Mouse (Mus musculus) liver, embryonic 16.5 days (tissue): ENCODE data around the gene Pcsk6. TPM values are rescaled to one million over a fixed set of nuclear protein-coding genes. Genes with fewer than 3 reads are reported as not detected.

Experiments
- ATAC-seq: fragments of 200-750 bp; cut with Nextera tagmentation; 2 replicates; pipeline ENCODE4 v1.8.0; 2017; ENCODE audit warnings: low read depth, mild to moderate bottlenecking, moderate number of reproducible peaks, moderate library complexity
- H3K27ac ChIP-seq: fragments of 300-500 bp; sonication (generic); 2 replicates; pipeline ENCODE4 v1.5.1; 2014; ENCODE audit warnings: mild to moderate bottlenecking, low read length
- H3K27me3 ChIP-seq: fragments of 300-500 bp; sonication (generic); 2 replicates; pipeline ENCODE4 v1.6.1; 2014; ENCODE audit warnings: low read depth, low read length, mixed read lengths; ENCODE audit not compliant: control insufficient read depth, insufficient read depth
- H3K36me3 ChIP-seq: fragments of 300-500 bp; sonication (generic); 2 replicates; pipeline ENCODE4 v1.6.1; 2014; ENCODE audit warnings: mild to moderate bottlenecking; ENCODE audit not compliant: control insufficient read depth, insufficient read depth
- H3K4me1 ChIP-seq: fragments of 300-500 bp; sonication (generic); 2 replicates; pipeline ENCODE4 v1.6.1; 2014; ENCODE audit warnings: low read depth, low read length, mixed read lengths; ENCODE audit not compliant: control insufficient read depth
- H3K4me2 ChIP-seq: fragments of 300-500 bp; sonication (generic); 2 replicates; pipeline ENCODE4 v1.6.1; 2014; ENCODE audit warnings: low read depth, low read length, mixed read lengths
- H3K4me3 ChIP-seq: fragments of 300-500 bp; sonication (generic); 2 replicates; pipeline ENCODE4 v1.5.1; 2014; ENCODE audit warnings: low read depth, mild to moderate bottlenecking, low read length
- H3K9ac ChIP-seq: fragments of 300-500 bp; sonication (generic); 2 replicates; pipeline ENCODE4 v1.6.1; 2014; ENCODE audit warnings: low read depth, low read length
- H3K9me3 ChIP-seq: fragments of 300-500 bp; sonication (generic); replicated peaks from 2 replicates; pipeline ENCODE4 v1.6.1; 2016; ENCODE audit warnings: low read length; ENCODE audit not compliant: control insufficient read depth
- WGBS: fragments of 180-500 bp; shearing (Covaris S2); extraction: QIAGEN DNeasy Blood & Tissue Kit; methylation state at CpG from one replicate; pipeline ENCODE4 v1.1.7; 2014; ENCODE audit not compliant: insufficient replicate concordance; 5-methylcytosine and 5-hydroxymethylcytosine counted together
- polyA plus RNA-seq: library from polyadenylated mRNA; unstranded; fragments of >200 nt; fragmentation: Nextera tagmentation; extraction: Ambion mirVana; gene quantifications from 2 replicates; pipeline ENCODE4 v1.2.1, GENCODE M21; 2015

Gene Pcsk6
- polyA plus RNA-seq, 1 experiment from 2014 or later: 1.5 TPM

DNA sequence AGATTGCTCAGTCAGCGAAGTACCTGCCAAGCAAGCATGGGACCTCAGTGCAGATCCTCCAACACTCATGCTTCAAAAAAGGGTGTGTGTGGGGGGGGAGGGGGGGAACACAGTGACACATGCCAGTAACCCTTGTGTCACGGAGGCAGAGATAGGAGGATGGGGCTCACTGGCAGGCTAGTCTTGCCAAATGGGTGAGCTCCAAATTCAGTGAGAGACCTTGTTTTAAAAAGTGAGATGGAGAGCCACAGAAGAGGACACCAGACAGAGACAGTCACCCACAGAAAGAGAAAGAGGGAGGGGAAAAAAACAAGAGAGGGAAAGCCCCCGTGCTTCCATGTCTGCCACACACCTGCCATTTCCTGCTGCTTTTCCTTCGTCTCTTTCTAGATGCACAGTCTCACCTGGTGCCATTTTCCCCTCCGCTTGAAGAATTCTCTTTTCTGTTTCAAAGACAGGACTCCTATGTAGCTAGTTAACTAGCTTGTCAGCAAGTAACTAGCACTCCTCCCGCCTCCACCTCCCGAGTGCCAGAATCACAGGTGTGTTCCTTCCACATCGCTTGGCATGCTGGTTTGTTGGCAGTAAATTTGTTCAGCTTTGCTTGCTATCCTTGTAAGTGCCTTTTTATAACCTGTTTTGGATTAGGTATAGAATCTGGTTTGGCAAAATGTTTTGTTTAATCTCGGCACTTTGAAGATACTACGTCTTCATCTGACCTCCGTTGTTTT is 146.8 kb downstream of the Pcsk6 start:
- ATAC-seq: no peak
- no peak overlapping the region for H3K4me2 ChIP-seq
- WGBS: 66% methylated on average over 11 of the region's 11 CpGs
- H3K36me3 ChIP-seq: no peaks in the 10 kb centered on the region
- no peaks in the 10 kb centered on the region for H3K9me3 ChIP-seq
- H3K27ac ChIP-seq: no peak overlapping the region
- no peak overlapping the region for H3K4me3 ChIP-seq
- H3K9ac ChIP-seq: no peak overlapping the region
- no peaks in the 10 kb centered on the region for H3K4me1 ChIP-seq
- no peaks in the 10 kb centered on the region for H3K27me3 ChIP-seq

DNA sequence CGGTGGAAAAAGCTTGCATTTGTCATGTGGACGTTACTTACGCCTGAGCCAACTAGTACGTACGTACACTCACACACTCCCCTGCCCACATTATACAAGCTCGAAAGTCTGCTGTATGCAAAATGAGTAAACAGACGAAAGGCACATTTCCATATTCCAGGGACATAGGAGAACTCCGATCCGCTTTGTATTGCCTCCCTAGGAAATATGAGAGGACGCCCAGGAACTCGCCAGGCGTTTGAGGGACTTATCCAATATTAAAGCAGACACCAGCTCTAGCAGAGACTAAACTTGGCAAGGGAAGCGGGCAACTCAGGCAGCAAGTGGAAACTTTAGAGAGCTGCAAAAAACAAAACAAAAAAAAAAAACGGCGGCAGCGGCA is 147.3 kb downstream of the Pcsk6 start:
- Histone ChIP-seq H3K27ac (no peak overlapping the region), H3K27me3 (no peaks in the 10 kb centered on the region), H3K9ac (no peak overlapping the region), H3K9me3 (no peaks in the 10 kb centered on the region), H3K4me1 (no peaks in the 10 kb centered on the region), H3K36me3 (no peaks in the 10 kb centered on the region), H3K4me2 (no peak overlapping the region), H3K4me3 (no peak overlapping the region)
- 74% methylated on average over 16 of the region's 16 CpGs for WGBS
- no peak for ATAC-seq

DNA sequence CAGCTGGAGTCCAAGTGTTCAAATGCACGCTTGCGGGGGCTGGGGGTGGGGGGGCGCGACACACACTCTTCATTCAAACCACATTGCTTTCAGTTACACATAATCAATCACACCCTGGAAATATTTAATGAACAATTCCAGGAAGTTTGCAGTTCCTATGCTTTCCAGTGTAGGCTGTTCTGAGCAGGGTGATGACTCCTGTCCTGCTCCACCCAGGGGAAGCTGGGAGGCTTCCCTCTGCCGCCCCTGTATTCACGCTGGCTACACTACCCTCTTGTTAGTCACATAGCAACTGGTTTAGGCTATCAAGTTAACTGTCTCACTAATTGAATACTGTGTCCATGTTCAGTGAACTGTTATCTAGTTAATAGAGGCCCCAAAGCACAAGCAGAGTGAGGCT is 149.0 kb downstream of the Pcsk6 start:
- ATAC-seq: no peak
- H3K4me2 ChIP-seq: no peak overlapping the region
- no peaks in the 10 kb centered on the region for H3K27me3 ChIP-seq
- 47% methylated on average over 6 of the region's 6 CpGs for WGBS
- H3K4me1 ChIP-seq: no peaks in the 10 kb centered on the region
- H3K4me3 ChIP-seq: no peak overlapping the region
- no peaks in the 10 kb centered on the region for H3K36me3 ChIP-seq
- H3K9me3 ChIP-seq: no peaks in the 10 kb centered on the region
- H3K27ac ChIP-seq: no peak overlapping the region
- no peak overlapping the region for H3K9ac ChIP-seq

DNA sequence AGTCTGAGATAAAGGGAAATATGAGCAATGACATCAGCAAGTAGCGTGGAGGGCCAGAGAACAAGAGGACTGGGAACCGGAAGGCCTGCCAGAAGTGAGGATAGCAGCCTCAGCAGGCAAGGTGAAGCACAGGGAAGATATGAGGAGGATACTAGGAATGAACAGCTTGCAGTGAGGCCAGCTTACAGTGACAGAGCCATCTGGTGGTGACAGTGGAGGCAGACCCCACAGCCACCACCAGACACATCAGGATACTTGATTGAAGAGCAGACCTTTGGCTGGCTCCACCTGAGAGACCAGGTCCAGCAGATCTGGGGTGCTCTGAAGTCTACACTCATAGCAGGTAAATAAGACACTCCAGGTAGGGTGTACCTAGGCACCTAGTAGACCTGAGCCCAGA is 166.2 kb downstream of the Pcsk6 start:
- 66% methylated on average over 2 of the region's 2 CpGs for WGBS
- no peak overlapping the region for H3K9ac ChIP-seq

DNA sequence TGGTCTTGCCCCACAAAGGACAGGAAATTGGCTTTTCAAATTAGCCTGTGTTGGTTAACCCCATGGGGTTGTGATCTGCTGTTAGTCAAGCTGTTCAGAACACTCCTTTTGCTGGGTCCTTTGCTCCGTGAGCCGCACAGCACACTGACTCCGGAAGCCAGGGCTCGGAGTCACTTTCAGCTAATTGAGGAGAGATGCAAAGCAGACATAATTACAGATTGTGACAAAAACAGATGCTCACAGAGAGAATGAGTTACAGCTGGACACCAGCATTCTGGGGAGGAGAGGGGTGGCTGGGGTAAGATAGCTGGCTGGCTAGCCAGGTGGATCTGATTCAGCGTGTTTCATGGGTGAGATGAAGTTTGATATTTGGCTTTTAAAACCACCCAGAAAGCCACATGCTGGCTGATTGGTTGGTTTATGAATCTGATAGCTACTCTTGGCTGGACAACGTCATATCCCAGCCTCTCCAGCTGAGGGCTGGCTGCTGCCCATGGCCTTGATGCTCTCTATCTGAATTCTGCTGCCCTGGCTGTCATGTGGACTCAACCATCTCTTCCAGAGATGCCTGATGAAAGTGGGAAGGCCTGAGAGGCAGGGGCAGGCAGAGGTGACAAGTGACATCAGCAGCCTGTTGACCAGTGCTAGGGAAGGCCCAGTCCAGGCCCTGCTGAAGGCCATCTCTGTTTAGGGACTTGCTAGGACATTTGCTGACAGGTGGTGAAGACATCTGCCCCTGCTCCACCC is 167.4 kb downstream of the Pcsk6 start:
- no peak overlapping the region for H3K4me2 ChIP-seq
- WGBS: 52% methylated on average over 6 of the region's 6 CpGs

More for the DNA sequence above, 166.2 kb downstream of the Pcsk6 start:
- H3K4me3 ChIP-seq: no peak overlapping the region
- H3K36me3 ChIP-seq: no peaks in the 10 kb centered on the region
- H3K9me3 ChIP-seq: no peaks in the 10 kb centered on the region
- H3K4me2 ChIP-seq: no peak overlapping the region
- H3K4me1 ChIP-seq: no peaks in the 10 kb centered on the region
- no peak overlapping the region for H3K27ac ChIP-seq
- no peak for ATAC-seq
- no peaks in the 10 kb centered on the region for H3K27me3 ChIP-seq

DNA sequence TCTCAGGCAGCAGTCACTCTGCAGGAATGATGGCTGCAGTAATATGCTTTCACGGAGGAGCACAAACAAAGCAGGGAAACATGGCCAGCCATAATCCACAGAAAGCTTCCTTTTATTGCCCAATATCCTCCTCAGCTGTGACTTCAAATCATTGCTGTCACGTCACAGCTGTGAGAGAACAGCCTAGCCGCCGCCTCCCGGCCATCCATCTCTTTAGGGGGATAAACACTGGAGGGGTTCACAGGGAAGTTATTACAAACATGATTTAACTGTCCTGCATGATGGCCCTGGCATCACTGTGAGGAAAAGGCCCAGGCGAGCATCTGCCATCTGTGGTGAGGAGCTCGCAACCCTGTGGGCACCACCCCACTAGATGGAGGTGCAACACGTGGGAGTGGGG is 175.3 kb downstream of the Pcsk6 start:
- no peaks in the 10 kb centered on the region for H3K4me1 ChIP-seq
- H3K27me3 ChIP-seq: no peaks in the 10 kb centered on the region
- H3K27ac ChIP-seq: no peak overlapping the region
- H3K9me3 ChIP-seq: no peaks in the 10 kb centered on the region
- no peak for ATAC-seq
- no peak overlapping the region for H3K4me2 ChIP-seq
- WGBS: 47% methylated on average over 8 of the region's 8 CpGs
- no peaks in the 10 kb centered on the region for H3K36me3 ChIP-seq
- H3K4me3 ChIP-seq: no peak overlapping the region
- no peak overlapping the region for H3K9ac ChIP-seq

More for the DNA sequence above, 167.4 kb downstream of the Pcsk6 start:
- H3K27ac ChIP-seq: no peak overlapping the region
- ATAC-seq: no peak
- no peak overlapping the region for H3K4me3 ChIP-seq
- H3K9ac ChIP-seq: no peak overlapping the region
- H3K9me3 ChIP-seq: no peaks in the 10 kb centered on the region
- no peaks in the 10 kb centered on the region for H3K27me3 ChIP-seq
- no peaks in the 10 kb centered on the region for H3K4me1 ChIP-seq
- H3K36me3 ChIP-seq: no peaks in the 10 kb centered on the region

DNA sequence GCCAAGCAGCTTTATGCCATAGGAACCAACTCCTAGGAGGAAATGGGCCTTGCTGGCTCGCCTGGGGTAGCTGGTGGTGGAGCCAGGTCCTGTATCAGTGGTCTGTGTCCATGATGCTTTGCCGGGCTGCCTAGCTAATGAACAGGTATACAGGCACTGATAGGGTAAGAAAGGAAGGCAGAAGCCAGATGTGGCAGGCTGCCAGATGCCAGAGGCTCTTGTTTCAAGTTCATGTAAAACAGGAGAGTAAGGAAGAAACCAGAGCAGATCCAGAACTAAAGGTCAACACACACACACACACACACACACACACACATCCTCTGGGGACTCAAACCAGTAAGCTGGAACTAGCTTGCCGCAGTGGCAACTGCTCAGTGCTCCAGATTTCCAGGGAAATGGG is 176.7 kb downstream of the Pcsk6 start:
- no peak overlapping the region for H3K4me2 ChIP-seq
- H3K36me3 ChIP-seq: no peaks in the 10 kb centered on the region
- no peak overlapping the region for H3K4me3 ChIP-seq
- no peak for ATAC-seq
- 62% methylated on average over 3 of the region's 3 CpGs for WGBS
- no peaks in the 10 kb centered on the region for H3K9me3 ChIP-seq
- no peak overlapping the region for H3K27ac ChIP-seq
- H3K4me1 ChIP-seq: no peaks in the 10 kb centered on the region
- no peak overlapping the region for H3K9ac ChIP-seq
- no peaks in the 10 kb centered on the region for H3K27me3 ChIP-seq

DNA sequence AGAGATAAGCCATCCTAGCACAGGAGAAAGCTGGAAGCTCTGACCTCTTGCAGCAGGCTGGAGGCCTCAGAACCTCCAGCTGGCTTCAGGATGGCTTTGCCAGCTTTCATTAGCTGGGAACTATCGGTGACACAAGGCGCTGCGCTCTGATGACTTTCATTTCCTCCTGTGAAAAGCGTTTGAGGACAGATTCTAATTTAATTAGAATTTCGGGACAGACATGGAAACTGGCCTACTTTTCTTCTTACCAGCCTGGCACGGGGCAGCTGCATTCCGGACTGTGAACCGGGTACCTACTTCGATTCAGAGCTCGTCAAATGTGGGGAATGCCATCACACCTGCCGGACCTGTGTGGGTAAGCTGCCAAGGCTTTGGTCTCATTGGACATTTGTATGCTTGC is 177.2 kb downstream of the Pcsk6 start:
- H3K27me3 ChIP-seq: no peaks in the 10 kb centered on the region
- ATAC-seq: no peak
- 63% methylated on average over 11 of the region's 11 CpGs for WGBS

DNA sequence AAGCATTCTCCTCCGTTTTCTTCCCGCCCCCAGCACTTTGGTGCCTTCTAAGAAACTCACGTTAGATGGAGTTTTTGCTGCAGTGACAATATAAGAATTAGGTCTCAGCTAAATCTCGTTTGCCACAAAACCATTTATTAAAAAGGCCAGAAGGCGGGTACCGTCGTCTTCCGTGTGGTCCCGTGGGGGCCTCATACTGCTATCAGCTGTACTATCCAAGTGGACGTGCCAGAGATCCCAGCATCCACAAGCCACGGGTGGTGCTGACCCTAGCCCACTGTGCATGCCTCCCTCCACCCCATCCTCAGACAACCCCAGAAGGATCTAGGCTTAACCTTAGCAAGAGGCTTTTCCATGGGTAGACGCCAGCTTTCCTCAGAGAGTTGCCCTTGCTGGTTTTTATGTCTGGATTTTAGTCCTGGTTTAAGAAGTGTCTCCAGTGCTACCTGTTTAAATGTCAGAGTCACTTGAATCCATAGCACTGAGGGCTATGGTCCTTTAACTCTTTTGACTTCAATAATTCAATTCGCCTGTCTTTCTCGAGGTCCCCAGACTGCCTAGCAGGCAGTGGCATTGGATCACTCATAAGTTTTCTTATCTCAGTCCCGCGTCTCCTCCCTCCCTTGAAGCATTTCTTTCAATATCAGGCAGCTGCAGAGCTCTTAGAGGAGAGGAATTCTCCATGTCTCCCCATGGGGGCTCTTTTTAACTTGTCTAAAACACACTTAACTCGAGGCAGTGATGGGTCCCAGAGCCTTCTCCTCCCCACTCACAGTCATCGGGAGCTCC is 178.7 kb downstream of the Pcsk6 start:
- Histone ChIP-seq H3K9ac (no peak overlapping the region), H3K4me3 (no peak overlapping the region), H3K9me3 (no peaks in the 10 kb centered on the region), H3K36me3 (no peaks in the 10 kb centered on the region), H3K4me1 (no peaks in the 10 kb centered on the region), H3K4me2 (no peak overlapping the region), H3K27me3 (no peaks in the 10 kb centered on the region), H3K27ac (no peak overlapping the region)
- WGBS: 60% methylated on average over 18 of the region's 18 CpGs
- ATAC-seq: no peak

More for the DNA sequence above, 177.2 kb downstream of the Pcsk6 start:
- no peaks in the 10 kb centered on the region for H3K4me1 ChIP-seq
- no peak overlapping the region for H3K9ac ChIP-seq
- H3K36me3 ChIP-seq: no peaks in the 10 kb centered on the region
- H3K4me3 ChIP-seq: no peak overlapping the region
- no peak overlapping the region for H3K4me2 ChIP-seq
- H3K27ac ChIP-seq: no peak overlapping the region
- no peaks in the 10 kb centered on the region for H3K9me3 ChIP-seq
